Mouse (Mus musculus): Measurements from ENCODE around the gene Fam13c.

- no peak for TF ChIP-seq GATA1 (IDR thresholded peaks at IDR 0.05; ENCODE audit: borderline replicate concordance, low read length)
- TF ChIP-seq CTCF (IDR thresholded peaks at IDR 0.05; ENCODE audit: low read depth, low read length) = no peak
- no peak for TF ChIP-seq GATA2 (IDR thresholded peaks at IDR 0.05; ENCODE audit: borderline replicate concordance, low read depth, low read length)
These were observed 43.5 kb downstream of the Fam13c start for GRCm38 (mm10) chr10:70483736-70484135.

Data from G1E (cell line).